Mouse (Mus musculus): ENCODE measurements around the gene Zfp697. TPM values are rescaled to one million over a fixed set of nuclear protein-coding genes. Genes with fewer than 3 reads are reported as not detected.
"Not testable (repeated sequence)": the region's sequence is repeated elsewhere in the genome, so short reads cannot be mapped to it uniquely, and the experiment has no call there.

Gene Zfp697
- polyA plus RNA-seq, 1 experiment from 2014 or later = 6.2 TPM

DNA sequence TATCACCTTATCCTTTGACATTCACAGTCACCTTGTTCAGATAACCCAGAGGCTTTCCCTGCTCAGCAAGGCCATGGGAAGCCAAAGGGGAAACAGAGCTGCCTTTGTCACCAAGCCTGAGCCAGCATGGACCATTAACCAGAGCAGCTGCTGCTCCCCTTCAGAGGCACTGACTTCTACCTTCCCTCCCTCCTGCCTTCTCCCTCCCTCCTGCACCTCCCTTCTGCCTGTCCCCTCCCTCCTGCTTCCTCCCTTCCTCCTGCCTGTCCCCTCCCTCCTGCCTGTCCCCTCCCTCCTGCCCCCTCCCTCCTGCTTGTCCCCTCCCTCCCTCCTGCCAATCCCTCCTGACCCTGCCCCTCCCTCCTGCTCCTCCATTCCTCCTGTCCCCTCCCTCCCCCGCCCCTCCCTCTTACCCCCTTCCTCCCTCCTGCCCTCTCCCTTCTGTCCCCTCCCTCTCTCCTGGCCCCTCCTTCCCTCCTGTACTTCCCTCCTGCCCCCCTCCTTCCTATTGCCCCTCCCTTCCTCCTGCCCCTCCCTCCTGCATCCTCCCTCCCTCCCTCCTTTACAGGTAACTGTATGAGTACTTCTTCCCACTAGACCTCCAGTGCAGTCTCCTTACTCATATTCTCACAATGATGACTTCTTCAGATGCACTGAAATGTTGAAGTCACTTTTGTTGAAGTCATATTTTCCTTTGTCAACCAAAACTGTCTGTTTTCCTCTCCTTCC, 52.0 kb downstream of the Zfp697 start:
- Histone ChIP-seq H3K27me3 (replicated peaks; ENCODE audit: control insufficient read depth, insufficient read depth, low read length) (no peaks in the 10 kb centered on the region), H3K9ac (ENCODE audit: low read depth, low read length) (no peak overlapping the region), H3K27ac (ENCODE audit: low read depth, low read length) (no peak overlapping the region), H3K4me3 (ENCODE audit: low read depth, low read length) (no peak overlapping the region), H3K4me1 (replicated peaks; ENCODE audit: control insufficient read depth, insufficient read depth, low read length) (no peaks in the 10 kb centered on the region), H3K9me3 (ENCODE audit: control insufficient read depth) (no peaks in the 10 kb centered on the region), H3K36me3 (ENCODE audit: control insufficient read depth, insufficient read depth) (no peaks in the 10 kb centered on the region), H3K4me2 (replicated peaks; ENCODE audit: low read depth) (no peak overlapping the region)
- ATAC-seq = peak; percentile 53; the same call in 1 of the 2 replicates
- TF ChIP-seq CTCF (IDR thresholded peaks at IDR 0.05; ENCODE audit: low read depth) = no peak
- 29% methylated on average over 1 of the region's 1 CpGs for WGBS

DNA sequence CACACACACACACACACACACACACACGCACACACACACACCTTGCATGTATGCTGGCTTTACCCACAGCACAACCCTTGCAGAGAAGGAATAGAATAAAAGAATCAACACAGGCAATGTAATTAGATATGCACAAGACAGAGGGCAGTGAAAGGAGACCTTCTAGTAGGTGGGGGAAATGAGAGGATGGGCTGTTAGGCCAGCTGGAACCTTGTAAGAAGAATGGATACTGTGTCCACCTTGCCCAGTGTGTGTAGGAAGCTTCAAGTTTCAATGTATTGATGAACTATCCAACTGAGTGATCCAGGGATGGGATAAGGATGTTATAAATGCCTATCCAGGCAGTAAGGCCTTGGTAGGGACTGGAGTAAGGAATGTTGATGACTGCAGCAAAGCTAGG, 52.8 kb downstream of the Zfp697 start:
- Histone ChIP-seq H3K27me3 (replicated peaks; ENCODE audit: control insufficient read depth, insufficient read depth, low read length) (no peaks in the 10 kb centered on the region), H3K9ac (ENCODE audit: low read depth, low read length) (no peak overlapping the region), H3K9me3 (ENCODE audit: control insufficient read depth) (no peaks in the 10 kb centered on the region), H3K36me3 (ENCODE audit: control insufficient read depth, insufficient read depth) (no peaks in the 10 kb centered on the region), H3K4me3 (ENCODE audit: low read depth, low read length) (no peak overlapping the region), H3K4me2 (replicated peaks; ENCODE audit: low read depth) (no peak overlapping the region), H3K27ac (ENCODE audit: low read depth, low read length) (no peak overlapping the region), H3K4me1 (replicated peaks; ENCODE audit: control insufficient read depth, insufficient read depth, low read length) (no peaks in the 10 kb centered on the region)
- TF ChIP-seq CTCF (IDR thresholded peaks at IDR 0.05; ENCODE audit: low read depth) = no peak
- no peak for ATAC-seq
- WGBS = 81% methylated on average over 1 of the region's 1 CpGs

DNA sequence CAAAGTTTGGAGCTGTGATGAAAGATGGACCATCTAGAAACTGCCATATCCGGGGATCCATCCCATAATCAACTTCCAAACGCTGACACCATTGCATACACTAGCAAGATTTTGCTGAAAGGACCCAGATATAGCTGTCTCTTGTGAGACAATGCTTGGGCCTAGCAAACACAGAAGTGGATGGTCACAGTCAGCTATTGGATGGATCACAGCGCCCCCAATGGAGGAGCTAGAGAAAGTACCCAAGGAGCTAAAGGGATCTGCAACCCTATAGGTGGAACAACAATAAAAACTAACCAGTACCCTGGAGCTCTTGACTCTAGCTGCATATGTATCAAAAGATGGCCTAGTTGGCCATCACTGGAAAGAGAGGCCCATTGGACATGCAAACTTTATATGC, 60.0 kb downstream of the Zfp697 start:
- peak; percentile 57 for TF ChIP-seq CTCF (IDR thresholded peaks at IDR 0.05; ENCODE audit: low read depth)
- H3K36me3 ChIP-seq (ENCODE audit: control insufficient read depth, insufficient read depth); H3K27ac ChIP-seq (ENCODE audit: low read depth, low read length); H3K4me2 ChIP-seq (replicated peaks; ENCODE audit: low read depth); H3K4me3 ChIP-seq (ENCODE audit: low read depth, low read length); H3K9me3 ChIP-seq (ENCODE audit: control insufficient read depth); H3K27me3 ChIP-seq (replicated peaks; ENCODE audit: control insufficient read depth, insufficient read depth, low read length); H3K9ac ChIP-seq (ENCODE audit: low read depth, low read length); ATAC-seq; H3K4me1 ChIP-seq (replicated peaks; ENCODE audit: control insufficient read depth, insufficient read depth, low read length): not testable (repeated sequence)
- 54% methylated on average over 3 of the region's 3 CpGs for WGBS

GRCm38 (mm10) chr3:98443149-98443779, 61.0 kb downstream of the Zfp697 start:
- not testable (repeated sequence) for H3K9me3 ChIP-seq (ENCODE audit: control insufficient read depth); H3K36me3 ChIP-seq (ENCODE audit: control insufficient read depth, insufficient read depth); H3K4me1 ChIP-seq (replicated peaks; ENCODE audit: control insufficient read depth, insufficient read depth, low read length); H3K27ac ChIP-seq (ENCODE audit: low read depth, low read length); H3K4me2 ChIP-seq (replicated peaks; ENCODE audit: low read depth); H3K4me3 ChIP-seq (ENCODE audit: low read depth, low read length); H3K27me3 ChIP-seq (replicated peaks; ENCODE audit: control insufficient read depth, insufficient read depth, low read length); ATAC-seq; H3K9ac ChIP-seq (ENCODE audit: low read depth, low read length)
- peak; percentile 70 for TF ChIP-seq CTCF (IDR thresholded peaks at IDR 0.05; ENCODE audit: low read depth)
- 15% methylated on average over 3 of the region's 3 CpGs for WGBS

- WGBS = 100% methylated on average over 1 of the region's 1 CpGs
- H3K27me3 ChIP-seq (replicated peaks; ENCODE audit: control insufficient read depth, insufficient read depth, low read length); H3K4me2 ChIP-seq (replicated peaks; ENCODE audit: low read depth); H3K9me3 ChIP-seq (ENCODE audit: control insufficient read depth); H3K27ac ChIP-seq (ENCODE audit: low read depth, low read length); H3K4me1 ChIP-seq (replicated peaks; ENCODE audit: control insufficient read depth, insufficient read depth, low read length); H3K36me3 ChIP-seq (ENCODE audit: control insufficient read depth, insufficient read depth); ATAC-seq; H3K4me3 ChIP-seq (ENCODE audit: low read depth, low read length); H3K9ac ChIP-seq (ENCODE audit: low read depth, low read length): not testable (repeated sequence)
Measured at GRCm38 (mm10) chr3:98443924-98444323, 61.7 kb downstream of the Zfp697 start.

- H3K9ac ChIP-seq (ENCODE audit: low read depth, low read length); H3K4me2 ChIP-seq (replicated peaks; ENCODE audit: low read depth); H3K4me1 ChIP-seq (replicated peaks; ENCODE audit: control insufficient read depth, insufficient read depth, low read length); H3K27me3 ChIP-seq (replicated peaks; ENCODE audit: control insufficient read depth, insufficient read depth, low read length); H3K27ac ChIP-seq (ENCODE audit: low read depth, low read length); H3K4me3 ChIP-seq (ENCODE audit: low read depth, low read length); H3K9me3 ChIP-seq (ENCODE audit: control insufficient read depth); H3K36me3 ChIP-seq (ENCODE audit: control insufficient read depth, insufficient read depth); ATAC-seq: not testable (repeated sequence)
- WGBS = 58% methylated on average over 5 of the region's 5 CpGs
Measured at GRCm38 (mm10) chr3:98453786-98454185, 71.5 kb downstream of the Zfp697 start.

- WGBS = no CpG with 5 or more reads among the region's 1 CpGs
- H3K4me1 ChIP-seq (replicated peaks; ENCODE audit: control insufficient read depth, insufficient read depth, low read length); H3K9ac ChIP-seq (ENCODE audit: low read depth, low read length); ATAC-seq; H3K27ac ChIP-seq (ENCODE audit: low read depth, low read length); H3K36me3 ChIP-seq (ENCODE audit: control insufficient read depth, insufficient read depth); H3K4me2 ChIP-seq (replicated peaks; ENCODE audit: low read depth); H3K9me3 ChIP-seq (ENCODE audit: control insufficient read depth); H3K4me3 ChIP-seq (ENCODE audit: low read depth, low read length); H3K27me3 ChIP-seq (replicated peaks; ENCODE audit: control insufficient read depth, insufficient read depth, low read length): not testable (repeated sequence)
Measured at GRCm38 (mm10) chr3:98457026-98457425, 74.8 kb downstream of the Zfp697 start, which contains the start of gene Gm4450. TSS of gene Gm4450 (minus strand) at chr3:98457126.

DNA sequence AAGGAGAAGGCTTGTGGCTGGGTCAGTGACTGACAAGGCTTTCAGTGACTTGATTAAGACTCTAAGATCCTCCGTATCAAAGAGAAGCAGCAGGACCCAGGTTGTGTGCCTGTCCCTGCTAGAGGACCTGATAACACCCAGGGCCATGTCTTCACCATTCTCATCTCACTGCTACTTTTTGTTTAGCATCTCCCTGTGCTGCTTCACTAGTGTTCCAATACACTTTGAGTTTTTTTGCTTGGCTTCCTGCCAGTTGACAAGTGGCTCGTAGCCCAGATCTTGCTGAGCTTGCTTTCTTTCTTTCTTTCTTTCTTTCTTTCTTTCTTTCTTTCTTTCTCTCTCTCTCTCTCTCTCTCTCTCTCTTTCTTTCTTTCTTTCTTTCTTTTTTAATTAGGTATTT, 87.1 kb downstream of the Zfp697 start:
- not testable (repeated sequence) for H3K36me3 ChIP-seq (ENCODE audit: control insufficient read depth, insufficient read depth); H3K27ac ChIP-seq (ENCODE audit: low read depth, low read length); H3K4me3 ChIP-seq (ENCODE audit: low read depth, low read length); H3K9ac ChIP-seq (ENCODE audit: low read depth, low read length); ATAC-seq; H3K9me3 ChIP-seq (ENCODE audit: control insufficient read depth); H3K4me2 ChIP-seq (replicated peaks; ENCODE audit: low read depth); H3K4me1 ChIP-seq (replicated peaks; ENCODE audit: control insufficient read depth, insufficient read depth, low read length); H3K27me3 ChIP-seq (replicated peaks; ENCODE audit: control insufficient read depth, insufficient read depth, low read length)
- no CpG with 5 or more reads among the region's 2 CpGs for WGBS

GRCm38 (mm10) chr3:98471057-98471456, 88.8 kb downstream of the Zfp697 start:
- H3K27ac ChIP-seq (ENCODE audit: low read depth, low read length); H3K36me3 ChIP-seq (ENCODE audit: control insufficient read depth, insufficient read depth); H3K9me3 ChIP-seq (ENCODE audit: control insufficient read depth); H3K4me3 ChIP-seq (ENCODE audit: low read depth, low read length); ATAC-seq; H3K27me3 ChIP-seq (replicated peaks; ENCODE audit: control insufficient read depth, insufficient read depth, low read length); H3K4me2 ChIP-seq (replicated peaks; ENCODE audit: low read depth); H3K9ac ChIP-seq (ENCODE audit: low read depth, low read length); H3K4me1 ChIP-seq (replicated peaks; ENCODE audit: control insufficient read depth, insufficient read depth, low read length): not testable (repeated sequence)
- no CpG with 5 or more reads among the region's 1 CpGs for WGBS

Data from intestine, postnatal 0 days (tissue).